Mouse (Mus musculus) CH12.LX (cell line): ENCODE data around the gene Cbx2.

Experiments used
- BHLHE40 ChIP-seq: IDR thresholded peaks from 2 replicates; pipeline ENCODE4 v1.6.1; 2011; ENCODE audit warnings: mild to moderate bottlenecking, low read depth, low read length, improper control_type of control experiment
- CTCF ChIP-seq, 2 experiments: IDR thresholded peaks in 1 of 2; conservative IDR thresholded peaks in 1 of 2; 2 replicates each; pipeline ENCODE4 v1.5.1; 2011 to 2012; ENCODE audit warnings: low read depth in 2 of 2, low read length in 2 of 2, improper control_type of control experiment in 1 of 2, inconsistent platforms in 1 of 2, mild to moderate bottlenecking in 1 of 2, moderate library complexity in 1 of 2
- MAFK ChIP-seq: IDR thresholded peaks from 2 replicates; pipeline ENCODE4 v1.6.1; 2011; ENCODE audit warnings: low read length, improper control_type of control experiment; ENCODE audit not compliant: insufficient replicate concordance
- MAZ ChIP-seq: IDR thresholded peaks from 2 replicates; pipeline ENCODE4 v1.6.1; 2012; ENCODE audit warnings: low read depth, mild to moderate bottlenecking, inconsistent platforms, low read length, improper control_type of control experiment, moderate library complexity
- NELFE ChIP-seq: IDR thresholded peaks from 2 replicates; pipeline ENCODE4 v1.6.1; 2011; ENCODE audit warnings: low read depth, low read length, improper control_type of control experiment
- NRF1 ChIP-seq: IDR thresholded peaks from 2 replicates; pipeline ENCODE4 v1.6.1; 2014; ENCODE audit warnings: low read depth, mild to moderate bottlenecking, inconsistent platforms, low read length, improper control_type of control experiment, moderate library complexity
- POLR2A ChIP-seq: IDR thresholded peaks from 2 replicates; pipeline ENCODE4 v1.6.1; 2011; ENCODE audit warnings: low read depth, mild to moderate bottlenecking, improper control_type of control experiment, low read length
- RCOR1 ChIP-seq: conservative IDR thresholded peaks from 2 replicates; pipeline ENCODE4 v1.6.1; 2012; ENCODE audit warnings: low read depth, mild to moderate bottlenecking, inconsistent platforms, low read length, improper control_type of control experiment
- SIN3A ChIP-seq: IDR thresholded peaks from 2 replicates; pipeline ENCODE4 v1.6.1; 2012; ENCODE audit warnings: low read length, improper control_type of control experiment, inconsistent platforms
- SMC3 ChIP-seq: IDR thresholded peaks from 2 replicates; pipeline ENCODE4 v1.6.1; 2011; ENCODE audit warnings: low read depth, low read length, improper control_type of control experiment
- ZKSCAN1 ChIP-seq: IDR thresholded peaks from 2 replicates; pipeline ENCODE4 v1.6.1; 2012; ENCODE audit warnings: low read depth, inconsistent platforms, low read length, improper control_type of control experiment, borderline replicate concordance

GRCm38 (mm10) chr11:119073876-119074433, 51.2 kb downstream of the Cbx2 start:
- no peak for TF ChIP-seq BHLHE40
- TF ChIP-seq MAZ = no peak
- TF ChIP-seq NRF1 = no peak
- no peak for TF ChIP-seq SIN3A
- no peak for TF ChIP-seq CTCF (conservative IDR thresholded peaks at IDR 0.05 in 1 of 2, IDR thresholded peaks at IDR 0.05 in 1 of 2; ENCODE audit: low read depth in 2 of 2, low read length in 2 of 2)
- no peak for TF ChIP-seq MAFK
- TF ChIP-seq ZKSCAN1 = no peak
- TF ChIP-seq POLR2A = no peak
- TF ChIP-seq RCOR1 = no peak
- no peak for TF ChIP-seq SMC3
- no peak for TF ChIP-seq NELFE
